Mouse (Mus musculus) embryo, embryonic 11.5 days (tissue): ENCODE measurements around the gene Itga3.
A peak's percentile ranks its signal among the peaks of the same experiment; 100 is the strongest.

ENCODE experiments used
- DNase-seq: peaks from one replicate; pipeline ENCODE4 v3.0.0-alpha.2; 2012; ENCODE audit warnings: low read depth, low spot score

Gene Itga3

GRCm38 (mm10) chr11:95076536-95077111, at the start of gene Itga3:
Itga3 (minus strand) TSS chr11:95076801.
- DNase-seq: no peak

GRCm38 (mm10) chr11:95125366-95125948, 48.9 kb upstream of the Itga3 start:
- no peak for DNase-seq

- no peak for DNase-seq
Measured at GRCm38 (mm10) chr11:95122100-95122489, 45.5 kb upstream of the Itga3 start.

GRCm38 (mm10) chr11:95121161-95122099, 44.8 kb upstream of the Itga3 start:
- no peak for DNase-seq

- DNase-seq: no peak
Measured at GRCm38 (mm10) chr11:95120633-95121020, 44.0 kb upstream of the Itga3 start.

GRCm38 (mm10) chr11:95119990-95120632, 43.5 kb upstream of the Itga3 start, which contains the start of gene Dlx3:
Dlx3 (plus strand) TSS chr11:95120119.
- DNase-seq: no peak

- no peak for DNase-seq
Measured at GRCm38 (mm10) chr11:95118505-95118904, 41.9 kb upstream of the Itga3 start.

GRCm38 (mm10) chr11:95117030-95117429, 40.4 kb upstream of the Itga3 start:
- DNase-seq: peak; percentile 82

GRCm38 (mm10) chr11:95110081-95110480, 33.5 kb upstream of the Itga3 start:
- no peak for DNase-seq

- no peak for DNase-seq
Measured at GRCm38 (mm10) chr11:95109000-95109399, 32.4 kb upstream of the Itga3 start.

- DNase-seq: no peak
Measured at GRCm38 (mm10) chr11:95106440-95107236, 30.0 kb upstream of the Itga3 start.

- DNase-seq: no peak
Measured at GRCm38 (mm10) chr11:95105274-95105874, 28.8 kb upstream of the Itga3 start.

- no peak for DNase-seq
Measured at GRCm38 (mm10) chr11:95104266-95104665, 27.7 kb upstream of the Itga3 start.

- no peak for DNase-seq
Measured at GRCm38 (mm10) chr11:95102161-95102904, 25.7 kb upstream of the Itga3 start.

GRCm38 (mm10) chr11:95101071-95101788, 24.6 kb upstream of the Itga3 start:
- DNase-seq: no peak

- DNase-seq: no peak
Measured at GRCm38 (mm10) chr11:95100393-95100792, 23.8 kb upstream of the Itga3 start.

- no peak for DNase-seq
Measured at GRCm38 (mm10) chr11:95098346-95099095, 21.9 kb upstream of the Itga3 start.

GRCm38 (mm10) chr11:95097889-95098288, 21.3 kb upstream of the Itga3 start:
- DNase-seq: no peak
